In the genomic region with DNA sequence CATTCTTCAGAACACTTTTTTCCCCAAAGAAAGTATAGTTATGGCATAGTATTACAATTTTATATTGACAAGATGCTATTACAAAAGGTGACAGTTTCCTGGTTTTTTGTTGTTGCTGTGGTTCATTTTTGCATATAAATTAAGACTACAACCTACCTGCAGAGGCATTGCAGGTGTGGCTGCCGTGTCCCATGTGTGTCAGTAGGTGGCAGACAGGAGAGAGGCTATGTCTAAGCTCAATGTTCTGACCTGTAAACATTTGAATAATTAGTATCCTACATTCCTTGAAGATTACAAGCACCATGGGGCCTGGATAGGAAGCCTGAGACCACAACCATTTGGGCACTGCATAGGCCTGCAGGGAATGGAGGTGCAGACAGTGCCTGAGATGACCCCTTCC, we compare ENCODE assay signal across 23 mouse cellular contexts. TPM values are rescaled to one million over a fixed set of nuclear protein-coding genes. Genes with fewer than 3 reads are reported as not detected.
DNase-seq lines count a peak whose midpoint lies in the region; ATAC-seq and TF ChIP-seq lines count a peak whose summit lies in the region.
"Had no signal": no experiment of that assay in that cellular context is flagged by ENCODE, and none has a peak within 500 bp of the region (broad histone marks: within the 10 kb centered on the region; RNA-seq: fewer than 3 reads in every experiment).

No protein-coding gene starts in this region.

- no peaks in the 10 kb centered on the region for H3K79me2 ChIP-seq in CH12.LX (replicated peaks; ENCODE audit: control insufficient read depth, extremely low read depth, insufficient read depth, poor library complexity, severe bottlenecking)

- H3K9ac ChIP-seq in hindbrain, postnatal 0 days (replicated peaks; ENCODE audit: low read length): no peak overlapping the region
- H3K9ac ChIP-seq in hindbrain, embryonic 11.5 days (ENCODE audit: low read depth, low read length): no peak overlapping the region
- H3K9ac ChIP-seq in liver, postnatal 0 days (replicated peaks): no peak overlapping the region
- H3K9ac ChIP-seq in CH12.LX (ENCODE audit: insufficient read depth, low read depth): no peak overlapping the region
- H3K9ac ChIP-seq in neural tube, embryonic 15.5 days (replicated peaks): no peak overlapping the region
- H3K9ac ChIP-seq: forebrain, embryonic 13.5 days; forebrain, postnatal 0 days; heart, embryonic 13.5 days; hindbrain, embryonic 13.5 days had no signal

- no peaks in the 10 kb centered on the region for H3K4me1 ChIP-seq in hindbrain, postnatal 0 days (ENCODE audit: insufficient read depth, low read length)
- H3K4me1 ChIP-seq in hindbrain, embryonic 11.5 days (replicated peaks; ENCODE audit: control insufficient read depth, insufficient read depth, low read length): no peaks in the 10 kb centered on the region
- H3K4me1 ChIP-seq in liver, postnatal 0 days (ENCODE audit: insufficient read depth): no peaks in the 10 kb centered on the region
- peaks cover 0 to 10% of the 10 kb centered on the region in 2 experiments; a peak in 2 of 4 replicates for H3K4me1 ChIP-seq in CH12.LX (ENCODE audit: control insufficient read depth in 1 of 2, insufficient read depth in 2 of 2)
- H3K4me1 ChIP-seq in neural tube, embryonic 15.5 days: no peaks in the 10 kb centered on the region
- H3K4me1 ChIP-seq: embryonic facial prominence, embryonic 10.5 days; forebrain, embryonic 13.5 days; heart, embryonic 13.5 days; hindbrain, embryonic 13.5 days had no signal

- no peak for TF ChIP-seq EP300 in liver, postnatal 0 days (IDR thresholded peaks at IDR 0.05; ENCODE audit: low read depth)
- no peak for TF ChIP-seq EP300 in CH12.LX (IDR thresholded peaks at IDR 0.05; ENCODE audit: low read length)

- no peaks in the 10 kb centered on the region for H3K36me3 ChIP-seq in hindbrain, postnatal 0 days (ENCODE audit: insufficient read depth, low read length)
- H3K36me3 ChIP-seq in hindbrain, embryonic 11.5 days (ENCODE audit: control insufficient read depth, insufficient read depth, low read length): no peaks in the 10 kb centered on the region
- H3K36me3 ChIP-seq in liver, postnatal 0 days (replicated peaks; ENCODE audit: insufficient read depth, low read length): no peaks in the 10 kb centered on the region
- no peaks in the 10 kb centered on the region for H3K36me3 ChIP-seq in CH12.LX (replicated peaks in 1 of 2; ENCODE audit: control insufficient read depth in 1 of 2, insufficient read depth in 1 of 2, low read length in 1 of 2)
- no peaks in the 10 kb centered on the region for H3K36me3 ChIP-seq in neural tube, embryonic 15.5 days
- H3K36me3 ChIP-seq: embryonic facial prominence, embryonic 10.5 days; heart, embryonic 13.5 days; hindbrain, embryonic 13.5 days had no signal

- H3K9me3 ChIP-seq in hindbrain, postnatal 0 days (ENCODE audit: low read length): no peaks in the 10 kb centered on the region
- H3K9me3 ChIP-seq in hindbrain, embryonic 11.5 days (ENCODE audit: control insufficient read depth, low read length): no peaks in the 10 kb centered on the region
- H3K9me3 ChIP-seq in liver, postnatal 0 days (ENCODE audit: low read length): no peaks in the 10 kb centered on the region
- no peaks in the 10 kb centered on the region for H3K9me3 ChIP-seq in CH12.LX (replicated peaks; ENCODE audit: low read length)
- H3K9me3 ChIP-seq in neural tube, embryonic 15.5 days (replicated peaks): no peaks in the 10 kb centered on the region
- H3K9me3 ChIP-seq: embryonic facial prominence, embryonic 10.5 days; forebrain, embryonic 13.5 days; heart, embryonic 13.5 days; hindbrain, embryonic 13.5 days had no signal

- no peak for ATAC-seq in hindbrain, postnatal 0 days
- ATAC-seq in hindbrain, embryonic 11.5 days (ENCODE audit: low FRiP score): no peak
- no peak for ATAC-seq in liver, postnatal 0 days
- ATAC-seq in megakaryocyte, adult 5-6 weeks (ENCODE audit: poor library complexity, severe bottlenecking): no peak
- ATAC-seq in neural tube, embryonic 15.5 days (ENCODE audit: low FRiP score): no peak
- ATAC-seq: forebrain, embryonic 13.5 days; forebrain, postnatal 0 days had no signal

- peak; percentile 46 for TF ChIP-seq RAD21 in CH12.LX (IDR thresholded peaks at IDR 0.05; ENCODE audit: low read depth, low read length)

- whole genome bisulfite sequencing in hindbrain, postnatal 0 days: 84% methylated on average over 1 of the region's 1 CpGs
- WGBS in hindbrain, embryonic 11.5 days: 88% methylated on average over 1 of the region's 1 CpGs
- 47% methylated on average over 1 of the region's 1 CpGs for WGBS in liver, postnatal 0 days (ENCODE audit: insufficient replicate concordance)
- WGBS in neural tube, embryonic 15.5 days: 90% methylated on average over 1 of the region's 1 CpGs

- no peak overlapping the region for H3K4me2 ChIP-seq in hindbrain, postnatal 0 days (ENCODE audit: low read depth, low read length)
- H3K4me2 ChIP-seq in hindbrain, embryonic 11.5 days (replicated peaks; ENCODE audit: low read depth, low read length): no peak overlapping the region
- H3K4me2 ChIP-seq in liver, postnatal 0 days (ENCODE audit: low read depth, low read length): no peak overlapping the region
- no peak overlapping the region for H3K4me2 ChIP-seq in CH12.LX (ENCODE audit: insufficient read depth, low read depth, poor library complexity, severe bottlenecking)
- no peak overlapping the region for H3K4me2 ChIP-seq in neural tube, embryonic 15.5 days
- H3K4me2 ChIP-seq: forebrain, embryonic 13.5 days; heart, embryonic 13.5 days; hindbrain, embryonic 13.5 days had no signal

- in situ Hi-C loops in CH12.LX (cut with MboI; ENCODE audit: low pct_ligation_motif_present, low pct_unique_long_range_greater_than_20kb, low sequenced_read_pairs): no loop called here

- dilution Hi-C loops in CH12.LX (cut with MboI; ENCODE audit: extremely low pct_ligation_motif_present, extremely low pct_unique_long_range_greater_than_20kb, low sequenced_read_pairs): no loop called here

- no peak for DNase-seq in hindbrain, postnatal 0 days (ENCODE audit: low spot score)
- DNase-seq in hindbrain, embryonic 11.5 days (ENCODE audit: low spot score): no peak
- DNase-seq in liver, postnatal 0 days: no peak
- no peak for DNase-seq in liver
- no peak for DNase-seq in CH12.LX (ENCODE audit: extremely low read depth)
- peak; percentile 11 for DNase-seq in ES-CJ7 (ENCODE audit: low read depth, low spot score)
- DNase-seq: adrenal gland, adult 2 months; adrenal gland, postnatal 25 days; cerebellum, adult 2 months; cerebellum, postnatal 10 days; forebrain, postnatal 0 days; gastrocnemius, adult 2 months; gastrocnemius, postnatal 25 days; heart, postnatal 4 days had no signal

- H3K27me3 ChIP-seq in hindbrain, postnatal 0 days (ENCODE audit: insufficient read depth, low read length): no peaks in the 10 kb centered on the region
- no peaks in the 10 kb centered on the region for H3K27me3 ChIP-seq in hindbrain, embryonic 11.5 days (ENCODE audit: control insufficient read depth, insufficient read depth, low read length)
- no peaks in the 10 kb centered on the region for H3K27me3 ChIP-seq in liver, postnatal 0 days (ENCODE audit: insufficient read depth, low read length)
- no peaks in the 10 kb centered on the region for H3K27me3 ChIP-seq in CH12.LX (replicated peaks)
- H3K27me3 ChIP-seq in neural tube, embryonic 15.5 days (replicated peaks): no peaks in the 10 kb centered on the region
- H3K27me3 ChIP-seq: forebrain, embryonic 13.5 days; heart, embryonic 13.5 days; hindbrain, embryonic 13.5 days had no signal

- TF ChIP-seq POLR2A in CH12.LX (IDR thresholded peaks at IDR 0.05; ENCODE audit: low read depth, low read length): no peak

- 0 out of 2 replicates have a peak, but pooled peaks have one; percentile 3 for TF ChIP-seq CTCF in hindbrain, postnatal 0 days (IDR thresholded peaks at IDR 0.05; ENCODE audit: low read depth)
- TF ChIP-seq CTCF in liver, postnatal 0 days (IDR thresholded peaks at IDR 0.05; ENCODE audit: low read depth): 0 out of 2 replicates have a peak, but pooled peaks have one; percentile 8
- peak in 1 of 2 experiments; percentile 57; a peak in 2 of 4 replicates for TF ChIP-seq CTCF in CH12.LX (conservative IDR thresholded peaks at IDR 0.05 in 1 of 2, IDR thresholded peaks at IDR 0.05 in 1 of 2; ENCODE audit: low read depth in 2 of 2, low read length in 2 of 2)

- H3K27ac ChIP-seq in hindbrain, postnatal 0 days: no peak overlapping the region
- H3K27ac ChIP-seq in hindbrain, embryonic 11.5 days (ENCODE audit: low read depth, low read length): no peak overlapping the region
- no peak overlapping the region for H3K27ac ChIP-seq in liver, postnatal 0 days (ENCODE audit: low read depth)
- H3K27ac ChIP-seq in CH12.LX (ENCODE audit: insufficient read depth, low read depth): no peak overlapping the region
- H3K27ac ChIP-seq in neural tube, embryonic 15.5 days (replicated peaks): no peak overlapping the region
- H3K27ac ChIP-seq: embryonic facial prominence, embryonic 10.5 days; forebrain, embryonic 13.5 days; gastrocnemius, adult 2 months; heart, embryonic 13.5 days; hindbrain, embryonic 13.5 days had no signal

- H3K4me3 ChIP-seq in hindbrain, postnatal 0 days (ENCODE audit: low read length): no peak overlapping the region
- no peak overlapping the region for H3K4me3 ChIP-seq in hindbrain, embryonic 11.5 days (ENCODE audit: low read depth, low read length)
- H3K4me3 ChIP-seq in liver, postnatal 0 days (ENCODE audit: low read depth, low read length): no peak overlapping the region
- H3K4me3 ChIP-seq in CH12.LX (replicated peaks in 1 of 3; ENCODE audit: low read depth in 2 of 3, low read length in 2 of 3, poor library complexity in 1 of 3): no peak overlapping the region
- H3K4me3 ChIP-seq in neural tube, embryonic 15.5 days (replicated peaks): no peak overlapping the region
- H3K4me3 ChIP-seq: embryonic facial prominence, embryonic 10.5 days; forebrain, embryonic 13.5 days; gastrocnemius, adult 2 months; heart, embryonic 13.5 days; hindbrain, embryonic 13.5 days had no signal

TF ChIP-seq in CH12.LX, 34 proteins besides CTCF, POLR2A, EP300 and RAD21:
- no peak for TF ChIP-seq MXI1 (IDR thresholded peaks at IDR 0.05; ENCODE audit: low read depth, low read length)
- no peak for TF ChIP-seq CHD1 (IDR thresholded peaks at IDR 0.05; ENCODE audit: low read depth, low read length)
- TF ChIP-seq SMC3 (IDR thresholded peaks at IDR 0.05; ENCODE audit: low read depth, low read length): peak; percentile 60
- TF ChIP-seq ZMIZ1 (IDR thresholded peaks at IDR 0.05; ENCODE audit: low read depth, low read length): no peak
TF ChIP-seq in CH12.LX: peak in this region for 1.

RNA-seq across cellular contexts. Expression of a gene that starts 11.2 kb away (rescaled TPM):
- total RNA-seq in hindbrain, postnatal 0 days (2014; rRNA removed): not detected in 2 replicates
- polyA plus RNA-seq in hindbrain, postnatal 0 days (2015; fragmentation: Nextera tagmentation; extraction: Ambion mirVana): not detected in 2 replicates
- polyA plus RNA-seq in hindbrain, embryonic 11.5 days (2014; fragmentation: Nextera tagmentation; extraction: Ambion mirVana): not detected in 2 replicates
- polyA plus RNA-seq in liver, postnatal 0 days (2015; fragmentation: Nextera tagmentation; extraction: Ambion mirVana): not detected in 2 replicates
- total RNA-seq in CH12.LX (2012; rRNA removed) (not detected in 2 replicates), CH12.LX (2014; rRNA removed) (not detected in 2 replicates)
- polyA plus RNA-seq in CH12.LX (2012; ENCODE audit: insufficient read length, low read depth): not detected in 2 replicates
- not detected in 2 replicates for total RNA-seq in megakaryocyte, adult 5-6 weeks (2015)
- not detected in 2 replicates for total RNA-seq in megakaryocyte, adult 5-6 weeks (2017)
- polyA plus RNA-seq in neural tube, embryonic 15.5 days (2015; fragmentation: Nextera tagmentation; extraction: Ambion mirVana): not detected in 2 replicates
- total RNA-seq: adrenal gland, adult 2 months; adrenal gland, postnatal 25 days; forebrain, postnatal 0 days; gastrocnemius, adult 2 months; gastrocnemius, postnatal 25 days; granulocyte monocyte progenitor cell, adult 5-6 weeks; heart, postnatal 4 days had no signal
- polyA plus RNA-seq: adrenal gland, adult 2 months; cerebellum, adult 2 months; embryonic facial prominence, embryonic 10.5 days; embryonic facial prominence, embryonic 14.5 days; forebrain, embryonic 13.5 days; forebrain, postnatal 0 days; heart, embryonic 13.5 days; heart, postnatal 0 days; hindbrain, embryonic 13.5 days had no signal
